Mouse (Mus musculus): ENCODE measurements around the gene Mbd3.

Mbd3 gene

DNA sequence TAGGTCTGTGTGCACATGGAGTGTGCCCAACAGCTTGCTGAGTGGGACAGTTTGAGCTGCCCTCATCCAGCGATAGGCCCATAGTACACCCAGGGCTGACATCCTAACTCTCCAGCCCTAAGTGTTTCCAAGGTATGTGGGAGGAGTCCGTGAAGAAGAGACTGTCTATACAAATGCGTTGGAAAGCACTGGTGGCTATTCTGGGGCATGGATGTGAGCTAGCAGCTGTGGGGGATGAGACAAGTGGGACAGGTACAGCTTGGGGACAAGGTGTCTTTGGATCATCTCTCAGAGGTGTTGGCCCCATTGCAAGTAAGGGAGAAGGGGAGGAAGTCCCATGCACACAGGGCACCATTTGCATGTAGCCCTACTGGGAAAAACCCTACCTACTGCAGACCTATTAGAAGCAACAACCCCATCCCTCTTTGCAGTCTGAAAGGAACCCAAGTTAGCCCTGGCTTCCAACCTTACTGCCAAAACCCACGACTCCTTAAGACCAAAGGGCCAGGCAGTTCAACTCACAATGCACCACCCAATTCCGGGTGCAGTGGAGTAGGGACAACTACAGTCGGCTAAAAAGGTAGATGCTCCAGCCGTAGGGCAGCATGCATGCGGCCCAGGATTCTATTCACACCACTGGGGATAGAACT lies 1.7 kb downstream of the Mbd3 start:
- DNase-seq (ENCODE audit: low spot score in 2 of 2), result no peak

DNA sequence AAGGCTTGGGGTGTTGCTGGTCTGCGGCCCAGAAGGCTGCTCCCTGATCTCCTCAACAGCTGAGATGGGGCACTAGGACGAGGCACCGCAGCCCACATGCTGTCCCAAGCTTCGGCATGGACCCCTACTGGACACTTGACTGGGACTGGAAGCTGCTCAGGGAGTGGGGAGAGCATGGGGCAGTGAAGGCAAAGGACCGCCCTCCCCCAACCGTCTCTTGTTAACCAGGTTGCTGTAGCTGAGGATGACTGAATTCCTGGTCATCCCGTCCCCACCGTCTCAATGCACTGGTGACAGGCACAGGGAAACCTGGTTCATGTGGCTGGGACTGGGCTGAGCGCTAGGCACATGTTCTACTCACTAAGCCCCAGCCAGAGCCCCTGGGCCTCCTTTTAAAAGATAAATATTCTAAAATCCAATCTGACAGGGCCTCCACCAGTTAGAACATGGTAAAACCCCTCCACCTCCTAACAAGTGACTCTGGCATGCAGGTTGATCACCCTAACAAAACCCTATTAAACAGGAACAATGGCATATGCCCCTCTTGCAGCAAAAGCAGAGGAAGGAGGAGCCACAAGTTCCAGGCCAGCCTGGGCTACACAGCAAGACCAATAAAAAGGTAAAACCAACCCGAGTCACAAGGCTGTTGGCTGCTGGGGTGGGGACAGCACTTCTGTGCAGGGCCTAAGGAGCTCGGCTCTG lies 2.4 kb downstream of the Mbd3 start:
- DNase-seq (ENCODE audit: low spot score in 2 of 2), result no peak

DNA sequence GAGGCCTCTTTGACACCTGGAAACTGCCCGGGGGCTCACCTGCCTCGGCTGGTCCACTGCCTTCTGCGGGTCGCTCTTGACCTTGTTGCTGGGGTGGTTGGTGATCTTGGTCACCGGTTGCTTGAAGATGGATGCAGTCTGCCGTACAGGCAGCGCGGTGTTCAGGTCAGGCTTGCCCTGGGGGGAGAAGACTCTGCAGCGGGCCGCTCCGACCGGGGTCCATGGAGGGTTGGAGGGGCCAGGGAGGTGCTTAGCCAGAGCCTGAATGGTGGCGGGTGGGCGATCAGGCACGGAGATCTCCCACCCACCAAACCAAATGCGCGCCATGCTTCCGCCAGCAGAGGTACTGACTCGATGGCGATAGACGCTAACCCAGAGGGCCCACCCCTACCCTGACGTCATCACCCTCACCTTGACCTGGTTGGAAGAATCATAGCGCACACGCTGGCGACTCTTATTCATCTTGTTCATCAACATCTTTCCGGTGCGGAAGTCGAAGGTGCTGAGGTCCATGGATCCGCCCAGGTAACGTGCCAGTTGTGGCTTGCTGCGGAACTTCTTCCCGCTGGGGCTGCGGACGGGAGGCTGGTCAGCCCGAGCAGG lies 4.2 kb downstream of the Mbd3 start:
- DNase-seq (ENCODE audit: low spot score in 2 of 2), result no peak

DNA sequence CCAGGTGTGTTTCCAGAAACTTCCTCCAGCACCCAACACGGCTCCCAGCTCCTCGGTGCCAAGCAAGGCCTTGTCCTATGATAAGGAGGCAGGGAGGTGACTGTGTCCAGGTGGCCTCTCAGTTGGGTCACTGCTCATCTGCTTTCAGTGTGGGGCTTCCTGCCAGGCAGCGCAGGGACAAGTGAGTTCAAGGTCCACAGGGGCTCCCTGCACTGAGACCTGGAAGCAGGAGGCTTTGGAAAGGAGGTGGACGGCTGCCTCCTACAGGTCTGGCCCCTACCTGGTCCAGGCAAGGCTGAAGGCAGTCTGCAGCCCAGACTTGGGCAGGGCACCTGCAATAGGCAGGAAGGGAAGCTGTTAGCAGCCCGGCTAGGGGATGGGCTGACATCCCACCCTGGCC lies 6.7 kb downstream of the Mbd3 start:
- no peak for DNase-seq (ENCODE audit: low spot score in 2 of 2)

DNA sequence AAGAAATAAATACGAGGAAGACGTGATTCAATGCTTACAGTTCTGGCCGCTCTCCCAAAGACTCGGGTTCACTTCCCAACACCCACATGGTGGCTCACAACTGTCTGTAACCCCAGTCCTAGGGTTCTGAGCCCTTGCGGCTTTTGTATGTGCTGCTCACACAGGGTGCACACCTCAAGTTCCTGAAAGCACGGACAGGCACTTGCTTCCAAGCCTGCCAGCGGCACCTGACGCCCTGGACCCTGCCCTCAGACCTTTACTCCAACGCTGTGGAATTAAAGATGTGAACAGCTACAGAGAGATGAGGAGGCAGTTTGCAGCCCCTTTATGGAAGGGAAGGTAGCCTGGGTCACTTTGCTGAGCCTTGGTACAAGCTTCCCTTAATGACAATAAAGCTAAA lies 8.7 kb downstream of the Mbd3 start:
- no peak for DNase-seq (ENCODE audit: low spot score in 2 of 2)

DNA sequence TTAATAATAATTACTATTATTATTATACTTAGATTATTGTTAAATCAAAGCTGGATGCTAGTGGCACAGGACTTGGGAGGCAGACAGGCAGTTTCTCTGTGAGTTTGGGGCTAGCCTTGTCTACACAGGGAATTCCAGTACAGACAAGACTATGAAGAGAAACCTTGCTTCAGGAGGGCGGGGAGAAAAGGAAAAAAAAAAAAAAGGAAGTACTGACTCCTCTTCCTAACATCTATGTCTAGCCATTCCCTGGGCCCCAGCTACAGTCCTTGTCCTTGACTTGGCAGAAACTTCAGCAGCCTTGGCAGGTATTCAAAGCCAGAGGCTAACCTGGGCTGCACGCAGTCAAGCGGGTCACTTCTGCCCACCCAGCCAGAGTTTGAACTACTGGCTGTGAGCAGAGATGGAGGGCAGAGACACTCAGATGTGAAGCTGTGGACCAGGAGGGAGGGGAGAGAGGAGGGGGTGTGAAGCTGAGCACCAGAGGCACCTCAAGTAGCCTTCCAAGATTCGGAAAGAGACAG lies 10.1 kb downstream of the Mbd3 start:
- DNase-seq (ENCODE audit: low spot score in 2 of 2), result no peak

DNA sequence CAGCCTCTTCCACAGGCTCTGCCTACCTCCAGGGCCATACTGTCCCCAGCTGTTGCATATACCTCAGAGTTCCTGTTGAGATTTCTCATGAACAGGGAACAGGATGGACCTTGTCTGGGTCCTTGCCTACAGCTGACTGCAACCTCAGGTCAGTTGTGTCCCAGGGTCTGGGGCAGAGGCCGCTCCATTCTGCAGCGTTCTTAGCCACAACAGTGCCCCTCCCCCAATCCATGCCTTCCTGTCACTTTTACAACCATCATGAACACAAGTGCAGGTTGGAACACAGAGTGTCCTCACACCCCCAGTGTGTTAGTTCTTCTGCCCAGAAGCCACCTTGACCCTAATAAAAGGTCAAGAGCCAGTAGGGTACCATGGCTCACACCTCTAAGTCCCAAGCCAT lies 10.6 kb downstream of the Mbd3 start:
- DNase-seq (ENCODE audit: low spot score in 2 of 2), result no peak

DNA sequence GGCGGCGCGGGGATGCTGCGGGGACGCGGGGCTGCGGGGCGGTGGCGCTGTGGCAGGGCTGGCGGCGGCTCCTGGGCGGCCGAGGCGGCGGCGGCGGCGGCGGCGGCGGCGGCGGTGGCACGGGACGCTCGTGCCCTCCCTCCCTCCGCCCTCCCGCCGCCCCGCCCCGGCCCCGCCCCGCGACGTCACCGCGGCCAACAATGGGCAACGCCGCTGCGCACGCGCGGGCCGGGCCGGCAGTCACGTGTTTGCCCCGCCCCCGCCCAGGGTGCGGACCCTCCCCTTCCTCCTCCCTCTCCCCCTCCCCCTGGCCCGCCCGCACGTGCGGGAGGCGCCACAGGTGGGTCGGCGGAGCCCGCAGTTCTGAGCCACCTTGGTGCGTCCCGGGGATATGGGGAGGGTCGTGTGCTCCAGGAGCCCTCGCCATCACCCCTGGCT lies 11.8 kb downstream of the Mbd3 start, which contains the start of gene Mex3d:
Gene Mex3d (minus strand): TSS at position 138 of the 438 bp plus-strand sequence.
- peak; percentile 70 to 79 for DNase-seq (ENCODE audit: low spot score in 2 of 2)

DNA sequence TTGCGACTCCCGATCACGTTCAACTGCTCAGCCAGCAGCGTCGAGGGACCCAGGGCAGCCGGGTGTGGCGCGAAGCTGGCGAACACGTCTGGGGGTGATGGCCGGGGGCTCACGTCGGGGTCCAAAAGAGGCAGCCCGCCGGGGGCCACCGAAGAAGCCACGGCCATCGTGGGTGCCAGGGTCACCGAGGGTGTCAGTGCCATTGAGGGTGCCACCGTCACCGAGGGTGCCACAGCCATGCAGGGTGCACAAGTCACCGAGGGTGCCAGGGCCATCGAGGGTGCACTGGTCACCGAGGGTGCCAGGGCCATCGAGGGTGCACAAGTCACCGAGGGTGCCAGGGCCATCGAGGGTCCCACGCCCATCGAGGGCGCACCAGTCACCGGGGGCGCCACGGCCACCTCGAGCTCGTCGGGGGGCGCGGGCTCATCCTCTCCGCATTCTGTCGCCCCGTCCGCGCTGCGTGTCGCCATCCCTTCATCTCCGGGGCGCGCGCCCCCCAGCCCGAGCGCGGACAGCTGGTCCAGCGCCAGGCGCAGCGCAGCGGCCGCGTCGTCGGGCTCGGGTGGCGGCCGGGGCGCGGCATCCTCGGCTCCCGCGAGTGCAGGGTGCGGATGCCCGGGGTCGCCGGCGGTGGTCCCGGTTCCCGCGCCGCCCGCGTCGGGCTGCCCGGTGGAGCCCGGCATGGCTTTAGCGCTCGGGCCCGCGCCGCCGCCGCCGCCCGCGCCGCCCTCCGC lies 12.4 kb downstream of the Mbd3 start:
- DNase-seq (ENCODE audit: low spot score in 2 of 2), result no peak

DNA sequence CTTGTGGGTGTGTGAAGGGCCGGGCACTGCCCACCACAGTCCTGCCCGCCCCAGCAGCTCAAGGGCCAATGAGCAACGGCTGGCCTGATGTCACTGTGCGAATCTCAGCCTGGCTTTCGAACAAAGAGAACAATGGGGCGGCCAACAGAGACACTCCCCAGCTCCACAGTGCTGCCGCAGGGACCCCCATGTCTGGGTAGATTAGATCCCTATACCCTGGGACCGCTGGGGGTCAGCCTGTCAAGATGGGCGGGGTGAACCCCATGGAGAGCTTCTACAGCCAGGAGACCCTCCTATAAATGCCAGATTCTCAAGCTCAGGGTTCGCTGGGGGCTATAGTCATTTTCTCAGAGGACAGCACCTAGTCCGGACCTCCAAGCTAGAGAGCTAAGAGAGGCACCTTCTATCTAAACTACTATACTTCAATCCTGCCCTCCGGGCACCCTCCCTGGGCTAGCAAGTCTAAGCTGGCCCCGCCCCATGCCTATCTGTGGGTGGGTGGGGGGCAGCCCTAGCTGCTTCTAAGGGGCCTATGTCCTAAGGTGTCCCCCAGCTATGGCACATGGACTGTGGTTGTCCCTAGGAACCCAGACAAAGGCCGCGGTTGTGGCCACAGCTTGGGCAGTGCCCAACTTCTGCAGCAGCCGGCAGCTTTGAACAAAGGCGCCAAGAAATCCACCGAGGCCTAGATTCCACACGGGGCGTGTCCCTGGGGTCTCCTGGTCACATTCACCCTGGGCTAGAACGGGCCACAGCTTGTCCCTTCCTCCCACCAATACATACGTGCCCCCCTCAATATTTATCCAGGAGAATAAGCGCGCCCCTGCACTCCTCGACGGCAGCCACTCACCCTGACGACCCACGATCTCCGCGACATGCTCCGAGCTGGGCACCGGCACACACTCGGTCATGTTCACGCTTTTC lies 13.3 kb downstream of the Mbd3 start:
- DNase-seq (ENCODE audit: low spot score in 2 of 2), result no peak

DNA sequence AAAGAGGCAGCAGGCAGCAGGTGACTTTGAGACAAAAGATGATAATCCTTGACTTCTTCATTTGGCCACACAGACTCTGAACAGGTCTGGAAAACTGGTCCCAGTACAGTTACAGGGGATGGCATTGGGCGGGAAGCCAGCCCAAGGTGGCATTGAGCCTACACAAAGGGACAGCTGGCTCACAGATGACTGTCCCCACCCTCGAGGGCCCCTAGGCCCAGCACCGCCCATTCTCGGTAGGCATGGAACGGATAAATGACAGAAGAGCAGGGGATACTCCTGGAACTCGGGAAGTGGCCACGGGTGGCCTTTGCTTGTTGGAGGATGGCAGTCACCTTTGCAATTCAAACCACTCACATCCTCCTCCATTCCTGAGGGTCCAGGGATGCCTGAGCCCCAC lies 14.0 kb downstream of the Mbd3 start:
- no peak for DNase-seq (ENCODE audit: low spot score in 2 of 2)

DNA sequence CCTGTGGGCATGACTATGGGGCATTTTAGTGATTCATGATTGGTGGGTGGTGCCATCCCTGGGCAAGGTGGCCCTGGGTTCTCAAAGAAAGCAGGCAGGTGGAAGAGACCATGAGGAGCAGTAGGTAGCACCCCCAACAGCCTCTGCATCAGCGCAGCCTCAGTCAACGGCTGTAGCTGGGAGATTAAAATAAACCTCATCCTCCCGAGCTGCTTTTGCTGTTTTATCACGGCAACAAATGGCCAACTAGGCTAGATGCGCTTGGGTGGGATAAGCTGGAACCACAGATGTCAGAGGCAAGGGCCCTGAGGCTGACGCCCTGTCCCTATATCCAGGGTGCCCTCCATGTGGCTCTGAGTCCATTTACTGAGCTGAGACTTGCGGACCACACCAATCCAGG lies 14.6 kb downstream of the Mbd3 start:
- no peak for DNase-seq (ENCODE audit: low spot score in 2 of 2)

DNA sequence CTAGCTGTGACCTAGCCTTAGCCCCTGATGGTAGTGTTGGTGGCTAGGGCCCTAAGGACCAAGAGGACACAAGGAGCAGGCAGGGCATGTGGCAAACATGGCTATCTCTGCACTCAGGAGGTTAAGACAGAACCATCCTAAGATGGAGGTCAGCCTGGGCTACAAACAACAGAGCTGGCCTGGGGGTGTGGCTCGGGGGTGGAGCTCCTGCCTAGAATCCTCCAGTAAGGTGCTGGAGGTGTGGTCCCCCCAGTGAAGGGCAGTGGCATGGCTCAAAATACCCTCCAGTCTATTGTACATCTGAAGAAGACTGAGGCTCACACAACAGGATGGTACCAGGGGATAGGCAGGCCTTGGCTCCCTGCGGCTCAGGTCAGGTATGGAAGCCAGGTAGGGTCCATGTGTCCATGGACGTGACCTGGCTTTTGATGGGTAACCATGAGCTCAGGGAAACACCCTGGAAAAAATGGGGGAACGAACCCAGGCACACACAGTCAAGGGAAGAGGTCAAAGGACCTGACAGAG lies 15.2 kb downstream of the Mbd3 start:
- DNase-seq (ENCODE audit: low spot score in 2 of 2), result no peak

DNA sequence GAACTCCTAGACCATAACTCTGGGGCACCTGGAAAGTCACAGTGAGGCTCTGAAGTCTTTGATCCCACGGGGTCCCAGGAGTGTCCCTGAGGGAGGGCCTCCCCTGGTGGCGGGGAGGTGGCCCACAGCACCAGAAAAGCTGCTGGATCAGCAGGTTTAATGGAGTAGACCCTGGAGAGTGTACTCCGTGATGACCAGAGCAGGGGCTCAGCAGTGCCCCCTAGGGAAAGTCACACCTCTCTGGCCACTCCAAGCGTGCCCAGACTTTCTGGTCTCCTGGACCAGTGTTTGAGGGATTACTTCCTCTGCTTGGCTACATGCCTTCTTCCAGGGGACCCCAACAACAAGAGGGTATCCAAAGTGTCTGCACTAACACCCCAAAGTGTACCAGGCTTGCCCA lies 15.9 kb downstream of the Mbd3 start:
- no peak for DNase-seq (ENCODE audit: low spot score in 2 of 2)

DNA sequence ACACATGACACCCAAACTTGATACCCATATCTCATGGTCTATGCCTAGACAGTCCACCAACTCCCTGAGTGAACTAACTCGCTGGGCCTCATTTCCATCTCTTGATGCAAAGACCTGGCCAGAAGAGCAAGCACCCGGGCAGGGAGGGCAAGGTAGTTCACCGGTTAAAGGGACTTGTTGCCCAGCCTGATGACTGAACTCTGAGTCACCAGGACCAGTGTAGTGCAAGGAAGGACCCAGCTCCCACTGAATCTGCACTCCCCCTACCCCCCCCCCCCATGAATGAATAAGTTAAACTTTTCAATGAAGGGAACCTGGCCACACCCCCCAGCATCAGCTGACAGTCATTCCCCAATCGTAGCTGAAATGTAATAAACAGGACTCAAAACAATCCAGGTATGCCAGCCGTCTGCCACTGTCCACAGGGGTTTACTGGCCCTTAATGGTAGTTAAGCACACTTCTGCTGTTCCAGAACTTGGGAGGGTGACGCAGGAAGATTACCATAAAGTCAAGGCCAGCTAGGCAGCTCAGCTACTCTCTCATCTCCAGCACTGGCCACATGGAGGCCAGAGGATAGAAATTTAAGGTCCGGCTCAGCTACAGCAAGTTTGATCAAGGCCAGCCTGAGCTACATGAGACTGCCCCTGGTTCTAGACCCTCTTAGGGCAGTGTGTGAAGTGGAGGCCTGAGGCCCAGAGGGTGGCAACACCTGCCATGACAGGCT lies 16.5 kb downstream of the Mbd3 start:
- no peak for DNase-seq (ENCODE audit: low spot score in 2 of 2)

DNA sequence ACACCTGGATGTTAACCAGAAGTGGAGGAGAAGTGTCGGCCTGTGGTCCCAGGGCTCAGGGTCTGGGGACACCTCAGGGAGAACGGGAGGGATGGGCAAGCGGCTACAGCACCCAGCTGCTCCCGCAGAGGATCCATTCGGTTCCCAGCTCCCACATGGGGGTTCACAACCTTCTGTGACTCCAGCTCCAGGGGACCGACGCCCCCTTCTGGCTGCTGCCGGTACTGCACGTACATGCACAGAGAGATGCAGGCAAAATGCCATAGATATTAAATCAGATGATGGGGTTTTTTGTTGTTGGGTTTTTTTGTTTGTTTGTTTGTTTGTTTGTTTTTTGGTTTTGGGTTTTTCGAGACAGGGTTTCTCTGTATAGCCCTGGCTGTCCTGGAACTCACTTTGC lies 21.6 kb downstream of the Mbd3 start:
- DNase-seq (ENCODE audit: low spot score in 2 of 2), result no peak

DNA sequence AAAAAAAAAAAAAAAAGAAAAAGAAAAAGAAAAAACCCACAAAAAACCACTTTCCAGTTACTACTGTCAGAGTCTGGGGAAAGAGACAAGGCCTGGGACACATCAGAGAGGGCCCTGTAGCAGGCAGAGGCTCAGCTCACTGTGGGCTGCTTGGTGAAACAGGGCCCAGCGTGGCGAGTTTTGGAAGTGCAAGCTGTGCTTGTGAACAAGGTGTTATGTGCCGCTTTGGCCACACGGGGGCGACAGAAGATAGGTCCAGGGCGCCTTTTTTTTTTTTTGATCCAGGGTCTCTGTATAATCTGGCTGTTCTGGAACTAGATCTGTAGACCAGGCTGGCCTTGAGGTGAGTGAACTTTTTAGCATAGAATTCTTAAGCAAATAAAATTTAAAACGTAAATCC lies 23.2 kb downstream of the Mbd3 start:
- peak; percentile 74 to 79 for DNase-seq (ENCODE audit: low spot score in 2 of 2)

DNA sequence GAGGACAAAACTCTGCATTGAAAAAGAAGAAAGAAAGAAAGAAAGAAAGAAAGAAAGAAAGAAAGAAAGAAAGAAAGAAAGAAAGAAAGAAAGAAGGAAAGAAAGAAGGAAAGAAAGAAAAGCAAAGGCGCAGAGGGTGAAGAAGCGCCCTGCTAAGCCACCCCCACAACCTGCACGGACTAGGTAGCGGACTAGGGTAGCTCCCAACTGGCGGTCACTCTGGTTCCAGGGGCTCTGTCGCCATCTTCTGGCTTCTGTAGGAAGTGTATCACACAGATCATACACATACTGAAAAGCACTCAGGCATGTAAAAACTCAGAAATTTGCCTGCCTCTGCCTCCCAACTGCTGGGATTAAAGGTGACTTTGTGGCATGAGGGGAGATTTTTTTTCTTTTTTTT lies 25.3 kb downstream of the Mbd3 start:
- DNase-seq (ENCODE audit: low spot score in 2 of 2), result peak in 1 of 2 experiments; percentile 54

DNA sequence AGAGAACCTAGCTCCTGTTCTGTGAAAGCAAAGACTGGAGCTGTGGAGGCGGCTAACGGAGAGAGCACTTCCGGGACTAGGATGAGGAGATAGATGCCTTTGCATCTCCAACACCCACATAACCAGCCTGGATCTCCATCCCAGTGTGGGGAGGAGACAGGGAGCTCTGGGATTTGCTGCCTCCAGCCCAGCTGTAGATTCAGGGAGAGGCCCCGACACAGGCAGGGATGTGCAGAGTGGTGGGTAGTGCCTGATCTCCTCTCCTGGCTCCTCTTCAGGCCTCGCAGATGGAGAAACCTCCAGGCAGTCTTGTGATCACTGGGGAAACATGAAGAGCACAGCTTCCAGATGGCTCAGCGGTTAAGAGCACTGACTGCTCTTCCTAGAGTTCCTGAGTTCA lies 26.6 kb downstream of the Mbd3 start:
- no peak for DNase-seq (ENCODE audit: low spot score in 2 of 2)

DNA sequence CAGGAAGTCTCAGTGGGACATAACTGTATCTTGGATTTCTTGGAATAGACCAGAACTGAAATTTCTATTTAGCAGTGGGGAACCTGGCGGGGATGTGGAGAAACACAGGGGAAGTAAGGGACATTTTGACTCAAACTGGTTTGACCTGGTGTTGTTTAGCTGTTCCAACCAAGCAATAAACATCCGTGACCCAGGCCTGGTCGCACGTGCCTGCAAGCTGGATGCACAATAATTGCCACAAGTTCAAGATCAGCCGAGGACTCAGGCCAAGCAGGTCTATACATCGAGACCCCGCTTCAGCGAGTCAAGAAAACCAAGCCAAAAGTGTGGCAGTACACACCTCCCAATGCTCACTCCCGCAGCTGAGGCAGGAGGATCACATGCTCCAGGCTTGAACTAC lies 27.4 kb downstream of the Mbd3 start:
- DNase-seq (ENCODE audit: low spot score in 2 of 2), result no peak
